Mouse (Mus musculus): ENCODE results near the gene Ndrg4.

Ndrg4 gene

DNA sequence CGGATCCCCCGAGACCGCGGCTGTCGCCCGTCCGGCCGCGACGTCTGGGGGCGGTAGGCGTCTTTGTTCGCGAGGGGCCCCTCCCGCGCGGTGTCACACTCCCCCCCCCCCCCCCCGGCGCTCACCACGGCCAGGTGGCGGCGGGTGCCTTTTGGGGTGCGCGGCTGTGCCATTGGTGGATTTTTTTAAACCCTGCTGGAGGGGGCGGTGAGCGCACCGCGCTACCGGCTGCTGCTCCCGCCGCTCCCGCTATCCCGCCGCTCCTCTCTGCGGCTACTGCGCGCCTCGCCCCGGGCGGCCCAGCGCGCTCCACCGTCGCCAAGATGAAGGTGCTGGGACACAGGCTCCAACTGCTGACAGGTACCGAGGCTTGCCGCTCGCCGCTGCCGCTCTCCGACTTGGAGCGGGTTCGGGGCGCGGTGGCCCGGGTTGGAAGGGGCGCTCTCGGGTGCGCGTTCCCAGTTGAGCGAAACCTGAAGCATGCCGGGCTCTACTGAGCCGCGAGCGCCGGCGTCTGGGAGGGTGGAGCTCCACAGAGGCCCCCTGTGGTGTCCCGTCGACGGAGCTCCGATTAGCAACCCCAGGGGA, 1.3 kb downstream of the Ndrg4 start:
- DNase-seq: peak; percentile 26 to 53

DNA sequence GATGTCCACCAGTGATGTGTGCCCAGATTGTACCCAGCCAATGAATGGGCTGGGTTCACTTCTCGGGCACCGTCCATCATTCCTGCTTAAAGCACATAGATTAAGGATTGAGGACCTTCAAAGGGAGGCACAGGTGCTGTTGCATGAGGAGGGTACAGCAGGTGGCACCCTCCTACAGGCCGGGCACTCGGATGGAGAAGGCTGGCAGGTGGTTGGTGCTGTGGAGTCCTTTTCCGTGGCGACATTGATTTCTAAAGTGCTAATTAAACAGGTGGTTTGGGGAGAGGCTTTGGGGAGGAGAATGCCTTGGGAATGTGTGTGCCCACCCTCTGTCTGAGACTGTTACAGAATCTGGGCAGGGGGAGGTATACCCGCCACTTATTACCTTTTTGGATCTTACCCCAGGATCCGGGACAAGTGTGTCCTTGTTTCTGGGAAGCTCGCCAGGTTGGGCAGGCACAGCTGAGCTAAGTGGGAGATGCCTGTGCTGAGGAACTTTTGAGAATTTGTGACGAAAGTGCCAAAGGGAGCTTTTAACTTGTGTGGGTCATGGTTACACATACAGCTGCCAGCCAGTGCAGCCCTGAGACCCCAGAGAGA, 11.4 kb downstream of the Ndrg4 start:
- DNase-seq: no peak

DNA sequence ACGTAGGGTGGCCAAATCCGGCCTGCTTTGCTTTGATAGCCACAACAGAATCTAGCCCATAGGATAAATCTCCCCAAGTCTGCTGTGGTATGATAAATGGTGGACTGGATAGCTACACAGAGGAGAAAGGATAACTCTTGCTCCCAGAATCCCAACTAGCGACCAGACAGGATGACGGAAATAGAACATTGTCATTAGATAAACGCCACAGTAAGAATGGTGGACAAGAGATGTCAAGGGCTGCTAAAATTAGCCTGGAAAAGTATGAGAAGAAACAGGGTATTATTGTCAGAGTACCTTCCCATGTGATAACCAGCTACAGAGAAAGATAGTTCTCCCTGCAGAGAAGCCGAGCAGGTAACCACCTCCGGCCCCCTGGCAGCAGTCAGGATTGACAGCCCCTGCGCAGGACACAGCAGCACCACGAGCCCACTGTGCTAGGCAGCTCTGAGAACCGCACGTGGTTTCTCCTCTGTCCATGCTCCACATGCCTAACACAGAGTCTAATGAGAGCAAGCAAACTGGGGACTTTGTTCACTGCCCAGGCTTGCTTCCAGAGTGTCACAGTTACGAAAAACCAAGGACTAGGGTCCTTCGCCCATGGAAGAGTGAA, 14.3 kb downstream of the Ndrg4 start:
- DNase-seq: peak; percentile 45 to 54

DNA sequence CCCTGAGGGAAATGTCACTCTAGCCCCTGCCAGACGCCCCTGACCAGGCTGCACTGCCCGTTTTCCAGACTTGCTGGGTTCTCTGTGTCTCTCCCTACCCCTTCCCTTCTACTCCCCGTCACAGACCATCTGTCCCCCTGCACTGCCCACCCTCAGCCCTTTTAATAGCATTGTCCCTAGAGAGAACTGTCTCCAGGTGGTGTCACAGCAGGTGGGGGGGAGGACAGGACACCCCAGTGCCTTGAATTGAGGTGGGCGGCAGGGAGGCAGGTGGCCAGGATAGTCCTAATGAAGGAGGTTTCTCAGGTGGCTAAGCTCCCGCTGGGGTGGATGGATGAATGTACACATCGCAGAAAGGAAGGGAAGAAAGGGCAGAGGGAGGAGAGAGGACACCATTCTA, 17.9 kb downstream of the Ndrg4 start:
- DNase-seq: no peak

DNA sequence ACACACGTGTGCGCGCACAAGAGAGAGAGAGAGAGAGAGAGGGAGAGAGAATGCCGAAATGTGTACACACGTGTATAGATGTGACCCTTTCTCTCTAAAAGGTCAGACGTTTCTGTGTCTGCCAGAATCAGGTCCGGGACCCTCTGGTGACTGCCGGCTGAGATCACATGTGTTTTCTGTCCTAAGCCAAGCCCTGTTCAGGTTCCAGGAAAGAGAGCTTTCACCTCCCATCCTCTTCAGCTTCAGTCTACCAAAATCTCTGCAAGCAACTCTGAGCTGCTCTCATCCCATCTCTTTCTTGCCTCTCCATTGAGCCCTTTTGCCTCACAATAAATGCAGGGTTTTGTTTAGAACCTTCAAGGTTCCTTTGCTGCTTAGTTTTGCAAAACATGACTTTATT, 19.9 kb downstream of the Ndrg4 start:
- no peak for DNase-seq

DNA sequence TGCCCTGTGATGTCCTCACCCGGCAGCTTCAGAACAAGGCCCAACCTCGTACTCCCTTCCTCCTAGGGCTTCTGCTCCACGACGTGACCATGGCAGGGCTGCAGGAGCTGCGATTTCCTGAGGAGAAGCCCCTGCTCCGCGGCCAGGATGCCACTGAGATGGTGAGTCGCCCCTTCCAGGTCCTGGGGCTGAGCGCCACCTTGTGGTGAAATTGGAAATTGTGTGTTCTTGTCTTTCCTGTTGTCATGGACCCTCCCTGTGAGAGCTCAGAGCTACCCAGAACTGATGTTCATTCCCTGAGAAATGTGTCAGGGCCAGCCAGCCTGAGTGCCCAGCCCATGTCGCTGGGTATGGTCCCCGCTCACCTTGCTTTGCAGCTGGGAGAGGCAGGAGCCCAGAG, 20.3 kb downstream of the Ndrg4 start:
- peak; percentile 91 for DNase-seq

DNA sequence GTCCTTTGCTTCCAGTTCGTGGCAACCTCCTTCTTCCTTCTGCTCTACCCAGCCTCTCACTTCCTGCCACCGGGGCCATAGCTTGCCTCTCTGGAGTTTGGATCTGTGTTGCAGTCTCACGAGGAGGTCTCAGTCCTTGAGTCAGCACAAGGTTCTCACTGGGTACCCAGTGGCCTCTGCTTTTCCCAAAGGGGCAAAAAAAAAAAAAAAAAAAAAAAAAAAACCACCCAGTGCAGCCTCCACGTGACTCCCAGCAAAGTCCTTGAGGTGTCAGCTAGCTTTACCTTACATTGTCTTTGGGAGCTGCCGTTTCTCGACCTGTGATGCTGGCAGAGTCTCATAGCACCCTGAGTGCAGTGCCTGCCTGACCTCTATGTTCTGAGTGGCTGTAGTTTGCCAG, 21.4 kb downstream of the Ndrg4 start:
- no peak for DNase-seq

DNA sequence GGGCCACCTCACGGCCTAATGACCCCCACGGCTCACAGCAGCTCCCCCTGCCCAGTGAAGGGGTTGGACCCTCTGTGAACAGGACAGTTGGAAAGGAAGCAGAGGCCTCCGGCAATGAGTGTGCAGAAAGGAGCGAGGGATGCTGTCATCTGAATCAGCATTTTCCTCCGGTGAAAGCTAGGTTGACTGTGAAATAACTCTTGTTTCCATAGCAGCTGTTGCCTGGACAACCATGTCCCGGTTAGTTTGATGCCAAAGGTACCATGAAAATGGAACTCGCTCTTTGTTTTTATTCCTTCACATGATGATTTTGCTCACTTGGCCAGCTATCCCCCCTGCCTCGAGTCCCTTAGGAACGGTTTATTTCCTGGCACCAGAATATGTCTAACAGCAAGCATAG, 23.5 kb downstream of the Ndrg4 start:
- no peak for DNase-seq

DNA sequence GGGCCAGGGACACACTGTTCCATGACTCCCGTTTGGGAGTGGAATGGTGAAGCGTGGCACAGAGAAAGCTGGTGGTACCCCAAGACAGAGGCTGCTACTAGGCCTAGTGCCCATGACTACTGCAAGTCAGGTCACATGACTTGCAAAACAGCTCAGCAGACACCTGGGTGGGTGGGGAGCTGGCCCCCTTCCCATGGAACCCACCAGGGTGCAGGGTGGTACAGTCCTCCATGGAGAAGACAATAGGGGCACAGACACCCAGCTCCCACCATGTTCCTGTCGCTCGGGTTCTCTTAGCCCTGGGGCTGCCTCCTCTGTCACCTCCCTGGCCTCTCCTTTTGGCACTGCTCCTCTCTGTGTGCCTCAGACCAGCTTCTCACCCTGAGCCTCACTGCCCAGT, 25.0 kb downstream of the Ndrg4 start:
- no peak for DNase-seq

DNA sequence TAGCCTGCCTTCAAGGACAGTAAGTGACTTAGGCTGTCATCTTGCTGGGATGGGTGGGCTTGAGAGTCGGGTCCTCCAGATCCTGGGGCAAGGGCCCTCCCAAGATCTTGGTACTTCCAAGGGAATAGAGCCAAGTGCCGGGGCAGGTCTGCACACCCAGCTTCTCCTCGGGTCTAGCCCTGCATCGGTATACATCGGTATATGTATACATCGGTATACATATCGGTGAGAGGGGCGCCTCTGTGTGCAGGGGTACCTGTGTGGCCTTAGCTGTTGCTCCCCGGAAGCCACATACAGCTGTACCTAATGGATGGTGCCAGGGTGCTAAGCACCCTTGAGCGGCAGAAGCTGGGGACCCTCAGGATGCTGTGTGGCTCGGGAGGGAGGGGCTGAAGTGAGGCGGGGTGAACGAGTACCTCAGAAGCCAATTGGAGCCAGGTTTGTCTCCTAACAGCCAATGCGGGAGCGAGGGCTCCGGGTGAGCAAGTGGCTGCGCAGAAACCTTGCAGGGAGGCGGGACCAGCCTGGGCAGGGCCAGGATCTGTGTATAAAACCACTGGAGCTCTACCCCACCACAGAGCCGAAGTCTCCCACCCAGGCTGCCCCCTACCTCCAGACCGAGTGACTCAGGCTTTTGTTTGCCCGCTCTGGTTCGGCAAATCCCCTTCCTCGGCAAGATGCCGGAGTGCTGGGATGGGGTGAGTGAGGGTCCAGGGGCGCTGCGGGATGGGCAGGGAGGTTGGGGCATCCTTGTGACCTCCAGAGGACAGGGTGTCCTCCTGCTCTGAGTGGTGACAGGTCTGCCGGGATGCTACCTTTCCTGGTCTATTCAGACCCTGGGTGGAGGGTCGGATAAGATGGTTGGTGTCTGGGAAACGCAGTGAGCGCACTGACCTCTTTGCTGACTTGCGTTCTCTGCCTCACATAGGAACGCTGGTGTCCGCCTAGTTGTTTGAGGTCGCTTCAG, 26.0 kb downstream of the Ndrg4 start:
- peak; percentile 86 to 92 for DNase-seq

DNA sequence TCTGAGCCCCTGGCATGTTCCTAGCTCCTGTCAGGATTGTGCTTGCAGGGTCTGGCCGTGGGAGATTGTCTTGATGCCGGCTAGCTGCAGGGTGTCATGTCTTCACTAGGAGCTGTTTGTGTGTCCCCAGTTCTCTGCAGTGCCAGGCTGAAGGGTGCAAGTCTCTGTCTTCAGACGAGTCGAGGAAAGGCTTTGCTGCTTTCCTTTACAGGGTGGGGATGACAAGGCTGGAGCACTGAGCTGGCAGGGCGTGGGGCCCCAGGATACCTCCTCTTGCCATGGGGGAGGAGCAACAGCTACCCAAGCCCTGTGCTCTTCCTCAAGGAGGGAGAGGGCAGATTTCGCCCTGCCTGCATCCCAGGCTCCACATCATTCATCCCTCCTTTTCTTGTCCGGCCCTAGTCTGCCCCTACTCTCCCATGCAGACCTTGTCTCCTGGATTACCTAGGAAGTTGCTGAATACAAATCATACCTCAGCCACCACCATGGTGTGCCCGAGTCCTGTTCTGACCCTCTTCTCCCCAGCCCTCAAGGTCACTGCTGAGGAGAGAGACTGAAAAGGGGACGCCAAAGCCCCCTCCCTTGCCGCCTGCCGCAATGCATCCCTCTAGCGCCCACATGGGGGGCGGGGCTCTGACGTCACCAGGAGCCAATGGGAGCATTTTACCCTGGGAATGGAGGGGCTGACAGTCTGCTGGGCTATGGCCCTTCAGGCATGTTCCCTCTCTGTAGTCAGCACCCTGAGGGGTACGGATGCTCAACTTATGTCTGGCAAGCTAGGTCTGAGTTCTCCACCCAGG, 26.9 kb downstream of the Ndrg4 start:
- peak; percentile 69 to 74 for DNase-seq

DNA sequence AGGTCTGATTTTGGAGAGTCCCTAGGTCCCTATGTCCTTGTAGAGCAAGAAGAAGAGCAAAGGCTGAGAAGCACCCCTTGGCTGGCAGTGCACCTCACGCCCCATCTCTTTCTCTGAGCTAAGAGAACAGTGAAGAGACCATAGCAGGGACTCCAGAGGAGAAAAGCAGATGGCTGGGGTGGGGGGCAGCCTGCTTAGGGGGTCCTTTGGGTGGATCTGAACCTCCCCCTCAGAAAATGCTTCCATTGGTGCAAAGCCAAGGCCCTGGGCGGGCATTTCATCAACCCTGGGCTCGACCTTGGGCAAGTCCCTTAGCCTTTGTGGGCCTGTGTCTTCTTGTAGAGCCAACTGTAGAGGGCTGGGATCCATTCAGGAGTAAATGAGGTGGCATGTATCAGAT, 27.8 kb downstream of the Ndrg4 start:
- no peak for DNase-seq

DNA sequence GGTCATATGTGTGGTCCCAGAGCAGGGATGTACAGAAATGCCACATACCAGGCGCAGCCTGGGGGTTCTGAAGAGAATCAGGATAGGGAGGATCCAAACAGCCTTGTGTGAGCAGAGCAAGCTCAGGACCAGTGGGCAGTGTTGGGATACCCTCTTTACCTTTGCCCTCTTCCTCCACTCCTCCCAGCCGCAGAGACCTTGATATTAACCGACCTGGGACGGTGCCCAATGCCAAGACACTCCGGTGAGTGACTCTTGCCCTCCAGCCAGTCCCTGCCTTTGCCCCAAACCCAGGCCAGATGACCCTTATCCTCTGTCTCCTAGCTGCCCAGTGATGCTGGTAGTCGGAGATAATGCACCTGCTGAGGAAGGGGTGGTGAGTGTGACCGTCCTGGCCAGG, 32.8 kb downstream of the Ndrg4 start:
- no peak for DNase-seq

DNA sequence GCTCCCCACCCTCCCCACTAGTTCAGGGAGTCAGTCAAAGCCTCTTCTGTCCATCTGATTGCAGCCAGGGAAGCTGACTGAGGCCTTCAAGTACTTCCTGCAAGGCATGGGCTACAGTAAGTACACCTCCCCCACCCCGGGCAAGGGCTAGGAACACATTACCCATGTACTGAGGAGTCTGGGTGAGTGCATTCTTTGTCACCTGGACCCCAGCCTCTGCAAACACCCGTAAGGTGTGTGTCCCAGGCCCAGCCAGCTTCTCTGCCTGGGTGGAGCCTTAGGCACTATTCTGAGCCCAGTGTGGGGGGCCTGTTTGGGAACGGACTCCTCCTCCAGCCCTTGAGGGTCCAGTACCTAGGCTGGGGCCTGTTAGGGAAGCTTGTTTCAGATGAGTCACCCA, 34.2 kb downstream of the Ndrg4 start:
- DNase-seq: peak in 1 of 2 experiments; percentile 4

DNA sequence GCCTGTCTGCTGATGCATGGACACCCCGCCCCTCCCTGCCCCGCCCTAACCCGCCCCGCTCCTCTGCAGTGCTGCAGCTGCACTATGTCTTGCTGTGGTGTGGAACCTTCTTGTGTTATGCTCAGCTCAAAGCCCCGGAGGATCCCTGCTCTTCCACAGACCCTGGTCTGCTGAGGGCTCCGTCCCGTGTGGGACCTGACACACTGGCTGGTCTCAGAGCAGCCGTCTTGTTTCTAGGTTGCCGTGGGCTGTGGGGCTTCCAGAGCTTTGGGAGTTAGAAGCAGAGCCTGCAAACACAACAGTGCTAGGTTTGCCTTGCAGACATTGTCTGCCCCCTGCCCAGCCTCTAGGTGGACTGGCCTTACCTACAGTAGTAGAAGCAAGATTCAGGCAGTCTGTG, 35.6 kb downstream of the Ndrg4 start:
- no peak for DNase-seq

DNA sequence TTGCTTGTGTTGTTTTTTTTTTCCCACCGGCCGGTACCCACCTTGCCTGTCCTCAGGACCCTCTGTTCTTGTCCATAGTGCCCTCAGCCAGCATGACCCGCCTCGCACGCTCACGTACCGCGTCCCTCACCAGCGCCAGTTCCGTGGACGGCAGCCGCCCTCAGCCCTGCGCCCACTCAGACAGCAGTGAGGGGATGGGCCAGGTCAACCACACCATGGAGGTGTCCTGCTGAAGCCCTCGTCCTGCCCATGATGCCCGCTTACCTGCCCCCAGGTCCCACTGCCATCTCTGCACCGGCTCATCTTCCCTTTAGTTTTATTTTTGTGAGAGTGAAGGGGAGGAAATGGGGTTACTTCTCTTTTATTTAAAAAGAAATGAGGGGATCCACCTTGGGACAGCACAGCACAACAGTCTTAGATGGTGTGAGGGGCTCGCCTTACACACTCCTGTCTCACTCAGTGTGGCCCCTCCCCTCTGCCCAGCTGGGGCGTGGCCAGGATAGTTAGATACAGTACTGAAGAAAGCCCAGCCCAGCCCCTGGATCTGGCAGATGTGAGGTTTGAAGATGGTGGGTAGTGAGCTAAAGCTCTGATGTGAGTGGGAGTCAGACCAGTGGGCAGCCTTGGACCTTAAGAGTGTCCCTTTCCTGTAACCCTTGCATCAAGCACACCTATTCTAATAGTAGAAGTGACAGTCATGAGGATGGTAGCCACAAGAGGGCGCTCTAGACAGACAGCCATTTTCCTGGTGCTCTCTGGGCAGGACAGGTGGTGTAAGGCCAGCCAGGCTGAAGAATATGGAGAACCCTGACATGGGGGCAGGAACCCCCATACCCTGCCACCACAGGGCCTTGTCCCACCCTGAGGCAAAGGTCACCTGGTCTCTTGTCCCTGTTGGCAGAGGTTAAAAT, 36.6 kb downstream of the Ndrg4 start:
- peak; percentile 76 to 81 for DNase-seq

DNA sequence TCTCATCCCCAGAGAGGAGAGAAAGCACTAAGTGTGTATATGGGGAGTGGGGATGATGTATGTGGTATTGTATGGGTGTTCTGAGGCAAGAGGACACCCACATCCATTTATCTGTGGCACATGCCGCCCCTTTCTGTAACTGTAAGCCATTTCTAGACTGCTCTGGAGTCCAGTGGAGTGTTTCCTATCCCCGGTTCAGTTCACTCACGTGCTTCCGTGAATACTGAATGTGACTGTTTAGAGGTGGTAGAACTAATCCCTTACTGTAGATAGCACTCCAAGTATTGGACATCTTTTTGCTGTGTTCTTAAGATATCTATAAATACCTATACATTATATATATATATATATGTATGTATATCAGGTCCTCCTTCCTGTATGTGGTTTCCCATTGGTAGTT, 37.6 kb downstream of the Ndrg4 start:
- no peak for DNase-seq

DNA sequence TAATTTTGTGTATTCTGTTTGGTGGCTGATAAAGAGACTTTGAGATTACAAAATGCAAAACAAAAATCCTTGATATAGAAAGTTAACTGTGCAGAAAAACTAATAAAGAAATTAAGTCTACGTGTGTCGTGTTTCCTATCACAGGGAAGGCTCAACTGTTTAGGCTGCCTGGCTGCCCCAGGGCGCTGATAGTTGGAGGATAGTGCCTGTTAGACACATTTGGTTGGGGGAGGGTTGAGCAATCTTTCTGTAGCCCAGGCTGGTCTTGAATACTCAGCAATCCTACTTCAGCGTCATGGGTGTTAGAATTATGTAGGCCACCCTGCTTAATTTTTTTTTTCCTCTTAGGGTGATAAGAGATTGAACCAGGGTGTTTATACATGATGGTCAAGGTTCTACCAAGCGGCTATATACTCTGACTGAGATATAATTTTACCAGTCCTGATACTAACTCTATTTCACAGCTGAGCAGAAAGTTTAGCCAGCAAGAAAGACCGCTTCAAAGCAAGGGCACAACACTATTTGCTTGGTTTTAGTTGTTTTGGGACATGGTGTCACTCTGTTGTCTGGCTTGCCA, 38.1 kb downstream of the Ndrg4 start:
- no peak for DNase-seq

DNA sequence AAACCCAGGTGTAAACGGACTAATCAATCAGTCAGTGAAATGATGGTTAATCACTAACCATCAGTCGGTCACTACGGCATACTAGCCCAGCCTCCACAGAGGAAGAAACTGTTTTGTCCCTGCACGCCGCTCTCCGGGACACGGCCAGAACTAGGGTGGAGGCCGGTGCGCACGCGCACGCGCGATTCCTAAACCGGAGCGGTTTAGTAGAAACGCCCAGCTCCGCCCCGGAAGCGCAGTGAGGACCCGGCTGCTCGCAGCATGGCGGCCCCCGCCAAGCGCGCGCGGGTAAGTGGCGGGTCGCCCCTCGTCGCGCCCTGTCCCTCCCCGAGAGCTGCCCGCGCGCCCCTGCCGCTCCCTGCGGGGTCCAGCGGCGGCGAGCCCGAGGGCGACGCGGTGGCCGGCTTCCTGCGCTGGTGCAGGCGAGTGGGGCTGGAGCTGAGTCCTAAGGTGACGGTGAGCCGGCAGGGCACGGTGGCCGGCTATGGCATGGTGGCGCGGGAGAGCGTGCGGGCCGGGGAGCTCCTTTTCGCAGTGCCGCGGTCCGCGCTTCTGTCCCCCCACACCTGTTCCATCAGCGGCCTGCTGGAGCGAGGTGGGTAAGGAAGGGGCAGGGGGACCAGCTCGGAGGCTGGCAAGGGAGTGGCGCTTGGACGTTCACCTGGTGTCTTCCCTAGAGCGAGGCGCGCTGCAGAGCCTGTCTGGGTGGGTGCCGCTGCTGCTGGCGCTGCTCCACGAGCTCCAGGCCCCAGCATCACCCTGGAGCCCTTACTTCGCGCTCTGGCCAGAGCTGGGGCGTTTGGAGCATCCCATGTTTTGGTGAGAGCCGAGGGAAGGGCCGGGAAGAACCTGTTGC, 39.1 kb downstream of the Ndrg4 start, which contains the start of gene Setd6:
Gene Setd6 (plus strand): TSS at position 206 of the 856 bp plus-strand sequence.
- DNase-seq: peak; percentile 89 to 94

All from kidney, postnatal 4 days (tissue).